Mouse (Mus musculus): ENCODE results near the gene Cort. TPM values are rescaled to one million over a fixed set of nuclear protein-coding genes. Genes with fewer than 3 reads are reported as not detected.
A peak's percentile ranks its signal among the peaks of the same experiment; 100 is the strongest.

The Cort gene
- polyA plus RNA-seq, 1 experiment from 2014 or later = not detected

GRCm38 (mm10) chr4:149097956-149098355 lies 28.6 kb downstream of the Cort start:
- Histone ChIP-seq H3K9ac (replicated peaks; ENCODE audit: low read length) (no peak overlapping the region), H3K4me1 (ENCODE audit: control insufficient read depth, insufficient read depth, low read length) (peaks cover 9% of the 10 kb centered on the region), H3K9me3 (ENCODE audit: control insufficient read depth, low read length) (no peaks in the 10 kb centered on the region), H3K36me3 (ENCODE audit: control insufficient read depth, insufficient read depth, low read length) (peaks cover 5% of the 10 kb centered on the region; the same call in 1 of the 2 replicates), H3K4me3 (replicated peaks; ENCODE audit: low read depth, low read length) (peak overlapping the region; percentile 97; the same call in 1 of the 2 replicates), H3K27me3 (ENCODE audit: control insufficient read depth, insufficient read depth, low read length) (no peaks in the 10 kb centered on the region), H3K4me2 (ENCODE audit: low read length) (peak overlapping the region; percentile 91), H3K27ac (replicated peaks; ENCODE audit: low read depth, low read length) (no peak overlapping the region)
- ATAC-seq (ENCODE audit: low FRiP score, low TSS enrichment) = no peak
- no peak for DNase-seq
- 86% methylated on average over 3 of the region's 3 CpGs for WGBS

GRCm38 (mm10) chr4:149091364-149091763 lies 35.2 kb downstream of the Cort start:
- ATAC-seq (ENCODE audit: low FRiP score, low TSS enrichment) (no peak), DNase-seq (no peak)
- 93% methylated on average over 8 of the region's 8 CpGs for WGBS
- Histone ChIP-seq H3K27me3 (ENCODE audit: control insufficient read depth, insufficient read depth, low read length) (no peaks in the 10 kb centered on the region), H3K9ac (replicated peaks; ENCODE audit: low read length) (no peak overlapping the region), H3K4me2 (ENCODE audit: low read length) (no peak overlapping the region), H3K27ac (replicated peaks; ENCODE audit: low read depth, low read length) (no peak overlapping the region), H3K4me3 (replicated peaks; ENCODE audit: low read depth, low read length) (no peak overlapping the region), H3K9me3 (ENCODE audit: control insufficient read depth, low read length) (no peaks in the 10 kb centered on the region), H3K4me1 (ENCODE audit: control insufficient read depth, insufficient read depth, low read length) (no peaks in the 10 kb centered on the region), H3K36me3 (ENCODE audit: control insufficient read depth, insufficient read depth, low read length) (peaks cover 6% of the 10 kb centered on the region; the same call in 1 of the 2 replicates)

GRCm38 (mm10) chr4:149085381-149085780 lies 41.2 kb downstream of the Cort start:
- Histone ChIP-seq H3K4me1 (ENCODE audit: control insufficient read depth, insufficient read depth, low read length) (no peaks in the 10 kb centered on the region), H3K4me2 (ENCODE audit: low read length) (no peak overlapping the region), H3K9ac (replicated peaks; ENCODE audit: low read length) (no peak overlapping the region), H3K36me3 (ENCODE audit: control insufficient read depth, insufficient read depth, low read length) (no peaks in the 10 kb centered on the region), H3K9me3 (ENCODE audit: control insufficient read depth, low read length) (no peaks in the 10 kb centered on the region), H3K27ac (replicated peaks; ENCODE audit: low read depth, low read length) (no peak overlapping the region), H3K4me3 (replicated peaks; ENCODE audit: low read depth, low read length) (no peak overlapping the region), H3K27me3 (ENCODE audit: control insufficient read depth, insufficient read depth, low read length) (no peaks in the 10 kb centered on the region)
- no peak for DNase-seq
- WGBS = 80% methylated on average over 5 of the region's 5 CpGs
- no peak for ATAC-seq (ENCODE audit: low FRiP score, low TSS enrichment)

GRCm38 (mm10) chr4:149081528-149081927 lies 45.0 kb downstream of the Cort start:
- no peak overlapping the region for H3K4me2 ChIP-seq (ENCODE audit: low read length)
- H3K27ac ChIP-seq (replicated peaks; ENCODE audit: low read depth, low read length) = no peak overlapping the region
- ATAC-seq (ENCODE audit: low FRiP score, low TSS enrichment) (no peak), DNase-seq (no peak)
- H3K4me1 ChIP-seq (ENCODE audit: control insufficient read depth, insufficient read depth, low read length) = no peaks in the 10 kb centered on the region
- no peak overlapping the region for H3K4me3 ChIP-seq (replicated peaks; ENCODE audit: low read depth, low read length)
- no peaks in the 10 kb centered on the region for H3K9me3 ChIP-seq (ENCODE audit: control insufficient read depth, low read length)
- WGBS = 82% methylated on average over 17 of the region's 17 CpGs
- H3K27me3 ChIP-seq (ENCODE audit: control insufficient read depth, insufficient read depth, low read length) = no peaks in the 10 kb centered on the region
- no peak overlapping the region for H3K9ac ChIP-seq (replicated peaks; ENCODE audit: low read length)
- H3K36me3 ChIP-seq (ENCODE audit: control insufficient read depth, insufficient read depth, low read length) = no peaks in the 10 kb centered on the region

GRCm38 (mm10) chr4:149080111-149080510 lies 46.5 kb downstream of the Cort start:
- no peaks in the 10 kb centered on the region for H3K9me3 ChIP-seq (ENCODE audit: control insufficient read depth, low read length)
- H3K36me3 ChIP-seq (ENCODE audit: control insufficient read depth, insufficient read depth, low read length) = peaks cover 3% of the 10 kb centered on the region; the same call in 1 of the 2 replicates
- no peak for ATAC-seq (ENCODE audit: low FRiP score, low TSS enrichment)
- no peak overlapping the region for H3K27ac ChIP-seq (replicated peaks; ENCODE audit: low read depth, low read length)
- H3K4me2 ChIP-seq (ENCODE audit: low read length) = no peak overlapping the region
- DNase-seq = no peak
- H3K4me3 ChIP-seq (replicated peaks; ENCODE audit: low read depth, low read length) = no peak overlapping the region
- 91% methylated on average over 8 of the region's 8 CpGs for WGBS
- H3K9ac ChIP-seq (replicated peaks; ENCODE audit: low read length) = no peak overlapping the region
- H3K27me3 ChIP-seq (ENCODE audit: control insufficient read depth, insufficient read depth, low read length) = no peaks in the 10 kb centered on the region
- no peaks in the 10 kb centered on the region for H3K4me1 ChIP-seq (ENCODE audit: control insufficient read depth, insufficient read depth, low read length)

GRCm38 (mm10) chr4:149079629-149080028 lies 46.9 kb downstream of the Cort start:
- no peak for ATAC-seq (ENCODE audit: low FRiP score, low TSS enrichment)
- no peak for DNase-seq
- 91% methylated on average over 6 of the region's 6 CpGs for WGBS

GRCm38 (mm10) chr4:149078261-149078660 lies 48.3 kb downstream of the Cort start:
- Histone ChIP-seq H3K4me3 (replicated peaks; ENCODE audit: low read depth, low read length) (no peak overlapping the region), H3K27ac (replicated peaks; ENCODE audit: low read depth, low read length) (no peak overlapping the region), H3K27me3 (ENCODE audit: control insufficient read depth, insufficient read depth, low read length) (no peaks in the 10 kb centered on the region), H3K9me3 (ENCODE audit: control insufficient read depth, low read length) (no peaks in the 10 kb centered on the region), H3K36me3 (ENCODE audit: control insufficient read depth, insufficient read depth, low read length) (peaks cover 9% of the 10 kb centered on the region), H3K4me2 (ENCODE audit: low read length) (no peak overlapping the region), H3K9ac (replicated peaks; ENCODE audit: low read length) (no peak overlapping the region), H3K4me1 (ENCODE audit: control insufficient read depth, insufficient read depth, low read length) (no peaks in the 10 kb centered on the region)
- no peak for DNase-seq
- WGBS = 73% methylated on average over 4 of the region's 4 CpGs
- no peak for ATAC-seq (ENCODE audit: low FRiP score, low TSS enrichment)

More at GRCm38 (mm10) chr4:149079629-149080028, 46.9 kb downstream of the Cort start:
- no peak overlapping the region for H3K4me2 ChIP-seq (ENCODE audit: low read length)
- no peak overlapping the region for H3K9ac ChIP-seq (replicated peaks; ENCODE audit: low read length)
- H3K36me3 ChIP-seq (ENCODE audit: control insufficient read depth, insufficient read depth, low read length) = peaks cover 8% of the 10 kb centered on the region
- H3K4me1 ChIP-seq (ENCODE audit: control insufficient read depth, insufficient read depth, low read length) = no peaks in the 10 kb centered on the region
- H3K27ac ChIP-seq (replicated peaks; ENCODE audit: low read depth, low read length) = no peak overlapping the region
- no peak overlapping the region for H3K4me3 ChIP-seq (replicated peaks; ENCODE audit: low read depth, low read length)
- no peaks in the 10 kb centered on the region for H3K27me3 ChIP-seq (ENCODE audit: control insufficient read depth, insufficient read depth, low read length)
- H3K9me3 ChIP-seq (ENCODE audit: control insufficient read depth, low read length) = no peaks in the 10 kb centered on the region

GRCm38 (mm10) chr4:149075871-149076575 lies 50.5 kb downstream of the Cort start:
- Histone ChIP-seq H3K27ac (replicated peaks; ENCODE audit: low read depth, low read length) (no peak overlapping the region), H3K9ac (replicated peaks; ENCODE audit: low read length) (0 out of 2 replicates have a peak overlapping the region, but pooled peaks have one; percentile 16), H3K4me3 (replicated peaks; ENCODE audit: low read depth, low read length) (no peak overlapping the region)

GRCm38 (mm10) chr4:149075073-149075472 lies 51.5 kb downstream of the Cort start:
- 93% methylated on average over 13 of the region's 13 CpGs for WGBS
- no peaks in the 10 kb centered on the region for H3K4me1 ChIP-seq (ENCODE audit: control insufficient read depth, insufficient read depth, low read length)
- H3K36me3 ChIP-seq (ENCODE audit: control insufficient read depth, insufficient read depth, low read length) = peaks cover 22% of the 10 kb centered on the region
- no peak overlapping the region for H3K9ac ChIP-seq (replicated peaks; ENCODE audit: low read length)
- no peaks in the 10 kb centered on the region for H3K27me3 ChIP-seq (ENCODE audit: control insufficient read depth, insufficient read depth, low read length)
- H3K27ac ChIP-seq (replicated peaks; ENCODE audit: low read depth, low read length) = no peak overlapping the region
- ATAC-seq (ENCODE audit: low FRiP score, low TSS enrichment) (no peak), DNase-seq (no peak)
- no peaks in the 10 kb centered on the region for H3K9me3 ChIP-seq (ENCODE audit: control insufficient read depth, low read length)
- H3K4me3 ChIP-seq (replicated peaks; ENCODE audit: low read depth, low read length) = no peak overlapping the region
- H3K4me2 ChIP-seq (ENCODE audit: low read length) = no peak overlapping the region

More at GRCm38 (mm10) chr4:149075871-149076575, 50.5 kb downstream of the Cort start:
- no peaks in the 10 kb centered on the region for H3K9me3 ChIP-seq (ENCODE audit: control insufficient read depth, low read length)
- no peaks in the 10 kb centered on the region for H3K4me1 ChIP-seq (ENCODE audit: control insufficient read depth, insufficient read depth, low read length)
- peak; percentile 88 for DNase-seq
- no peak overlapping the region for H3K4me2 ChIP-seq (ENCODE audit: low read length)
- no peaks in the 10 kb centered on the region for H3K27me3 ChIP-seq (ENCODE audit: control insufficient read depth, insufficient read depth, low read length)
- 27% methylated on average over 10 of the region's 10 CpGs for WGBS
- H3K36me3 ChIP-seq (ENCODE audit: control insufficient read depth, insufficient read depth, low read length) = peaks cover 22% of the 10 kb centered on the region
- ATAC-seq (ENCODE audit: low FRiP score, low TSS enrichment) = peak; percentile 70; the same call in 1 of the 2 replicates

Data from midbrain, embryonic 14.5 days (tissue).